Mouse (Mus musculus) duodenum, adult 2 months (tissue): Measurements from ENCODE around the gene Dnajb9. TPM values are rescaled to one million over a fixed set of nuclear protein-coding genes. Genes with fewer than 3 reads are reported as not detected.

Experiments used
- polyA plus RNA-seq: library from polyadenylated mRNA; depleted of rRNA; stranded (reverse); fragments of >200 nt; gene quantifications from 2 replicates; pipeline ENCODE4 v1.2.3, GENCODE M21; 2012; ENCODE audit warnings: low replicate concordance; rRNA removed

Dnajb9 gene
- polyA plus RNA-seq, result 0.66 and 0.96 TPM in 2 replicates

DNA sequence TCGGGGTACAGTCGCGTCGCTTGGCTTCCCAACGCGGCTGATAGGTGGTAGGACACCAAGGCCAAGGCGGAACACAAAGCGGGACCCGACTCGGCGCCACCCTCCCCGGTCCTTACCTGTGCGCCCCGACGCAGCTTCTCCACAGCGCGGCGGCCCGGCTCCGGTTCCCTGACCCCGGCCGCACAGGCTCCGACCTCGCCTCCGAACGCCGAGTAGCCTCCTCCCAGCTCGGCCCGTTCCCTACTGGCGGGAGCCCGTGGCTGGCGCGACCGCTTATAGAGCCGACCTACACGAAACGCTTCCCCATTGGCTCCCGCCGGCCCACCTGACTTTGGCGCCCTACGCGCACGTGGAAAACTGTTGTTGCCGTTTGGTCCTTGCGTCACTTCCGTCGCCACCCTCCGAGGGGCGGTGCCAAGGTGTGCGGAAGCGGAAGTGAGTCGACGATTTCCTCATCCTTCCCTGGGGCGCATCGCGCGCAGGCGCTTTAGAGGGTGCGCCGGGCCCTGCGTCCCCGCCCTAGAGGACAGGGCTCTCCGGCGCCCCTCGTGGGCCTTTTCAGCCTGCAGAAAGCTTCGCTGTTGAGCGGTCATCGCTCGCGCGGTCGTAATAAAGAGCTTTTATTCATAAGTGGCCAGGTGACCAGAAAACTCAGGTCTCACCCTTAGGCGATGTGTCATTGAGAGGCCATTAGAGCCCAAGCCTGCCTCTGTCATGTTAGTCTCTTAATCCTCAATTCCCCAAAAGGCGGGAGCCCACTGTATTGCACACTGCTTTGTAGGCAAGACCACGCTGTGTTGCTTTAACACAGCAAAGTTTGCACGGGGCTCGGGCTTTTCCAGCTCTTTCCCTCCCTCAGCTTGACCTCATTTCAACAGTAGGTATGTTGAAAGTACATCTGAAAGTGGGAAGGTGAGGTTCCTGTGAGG lies at the start of gene Dnajb9:
Gene Dnajb9 (minus strand): TSS at position 503 of the 929 bp plus-strand sequence.

DNA sequence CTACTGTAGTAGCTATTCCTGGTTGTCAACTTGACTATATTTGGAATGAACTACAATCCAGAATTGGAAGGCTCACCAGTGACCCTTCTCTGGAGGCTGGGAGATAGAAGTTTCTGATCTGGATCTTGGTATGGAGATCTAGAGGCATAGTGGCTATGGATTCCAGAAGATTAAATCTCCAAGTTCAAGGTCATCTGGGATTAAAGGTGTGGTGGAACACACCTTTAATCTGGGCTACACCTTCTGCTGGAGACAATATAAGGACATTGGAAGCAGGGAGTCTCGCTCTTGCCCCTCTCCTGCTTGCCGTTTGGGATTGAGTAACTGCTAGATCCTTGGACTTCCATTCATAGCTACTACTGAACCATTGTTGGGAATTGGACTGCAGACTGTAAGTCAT lies 10.9 kb upstream of the Dnajb9 start, which contains the start of gene Pnpla8:
Gene Pnpla8 (plus strand): TSS at position 301 of the 400 bp plus-strand sequence.

Other genes with a start within 250 kb of the Dnajb9 start
- gene Pnpla8, start 11.0 kb upstream of the Dnajb9 start, polyA plus RNA-seq, result 1.2 and 1.6 TPM in 2 replicates
- gene Nrcam, start 118.6 kb upstream of the Dnajb9 start, polyA plus RNA-seq, result 0.04 TPM in 1 of 2 replicates, not detected in the other